Mouse (Mus musculus): ENCODE results near the gene Olfr594. TPM values are rescaled to one million over a fixed set of nuclear protein-coding genes. Genes with fewer than 3 reads are reported as not detected.

The Olfr594 gene
- not detected for total RNA-seq (2023)

GRCm38 (mm10) chr7:103216696-103217095, at the start of gene Olfr594:
Olfr594 (plus strand) TSS chr7:103216996.

GRCm38 (mm10) chr7:103178240-103178639, 38.6 kb upstream of the Olfr594 start, which contains the start of gene Olfr591:
Olfr591 (minus strand) TSS chr7:103178340.

GRCm38 (mm10) chr7:103184503-103184902, 32.3 kb upstream of the Olfr594 start, which contains the start of gene Olfr592:
Olfr592 (plus strand) TSS chr7:103184803.

GRCm38 (mm10) chr7:103211562-103211961, 5.2 kb upstream of the Olfr594 start, which contains the start of gene Olfr593:
Olfr593 (plus strand) TSS chr7:103211862.

GRCm38 (mm10) chr7:103252405-103252804, 35.6 kb downstream of the Olfr594 start, which contains the start of gene Usp17ld:
Usp17ld (minus strand) TSS chr7:103252505.

Other genes starting within 250 kb of the Olfr594 start
- not detected for gene Olfr577, start 241.1 kb upstream of the Olfr594 start, total RNA-seq (2023)
- not detected for gene Olfr578, start 227.7 kb upstream of the Olfr594 start, total RNA-seq (2023)
- gene Olfr582, start 179.0 kb upstream of the Olfr594 start, total RNA-seq (2023) = not detected
- gene Olfr583, start 165.7 kb upstream of the Olfr594 start, total RNA-seq (2023) = not detected
- not detected for gene Olfr584, start 135.1 kb upstream of the Olfr594 start, total RNA-seq (2023)
- not detected for gene Olfr585, start 119.3 kb upstream of the Olfr594 start, total RNA-seq (2023)
- gene Olfr586, start 91.4 kb upstream of the Olfr594 start, total RNA-seq (2023) = not detected
- not detected for gene Olfr588-ps1, start 76.1 kb upstream of the Olfr594 start, total RNA-seq (2023)
- not detected for gene Olfr589, start 60.6 kb upstream of the Olfr594 start, total RNA-seq (2023)
- gene Olfr591, start 38.7 kb upstream of the Olfr594 start, total RNA-seq (2023) = not detected
- gene Olfr592, start 32.2 kb upstream of the Olfr594 start, total RNA-seq (2023) = not detected
- gene Olfr593, start 5.1 kb upstream of the Olfr594 start, total RNA-seq (2023) = not detected
- not detected for gene Usp17ld, start 35.5 kb downstream of the Olfr594 start, total RNA-seq (2023)
- gene Olfr596, start 88.7 kb downstream of the Olfr594 start, total RNA-seq (2023) = not detected
- gene Olfr597, start 99.3 kb downstream of the Olfr594 start, total RNA-seq (2023) = not detected
- gene Olfr598, start 106.6 kb downstream of the Olfr594 start, total RNA-seq (2023) = not detected
- not detected for gene Olfr599, start 118.9 kb downstream of the Olfr594 start, total RNA-seq (2023)
- gene Olfr600, start 132.7 kb downstream of the Olfr594 start, total RNA-seq (2023) = not detected
- gene Olfr601, start 145.7 kb downstream of the Olfr594 start, total RNA-seq (2023) = not detected
- gene Olfr603, start 169.2 kb downstream of the Olfr594 start, total RNA-seq (2023) = not detected
- not detected for gene Usp17lc, start 198.1 kb downstream of the Olfr594 start, total RNA-seq (2023)
- gene Olfr605, start 228.4 kb downstream of the Olfr594 start, total RNA-seq (2023) = not detected
- gene Olfr606, start 232.1 kb downstream of the Olfr594 start, total RNA-seq (2023) = not detected
- gene Olfr607, start 247.2 kb downstream of the Olfr594 start, total RNA-seq (2023) = not detected